Mouse (Mus musculus): ENCODE data around the gene Muc1. TPM values are rescaled to one million over a fixed set of nuclear protein-coding genes. Genes with fewer than 3 reads are reported as not detected.

The Muc1 gene
- polyA plus RNA-seq, 1 experiment from 2014 or later, result 13.2 TPM

DNA sequence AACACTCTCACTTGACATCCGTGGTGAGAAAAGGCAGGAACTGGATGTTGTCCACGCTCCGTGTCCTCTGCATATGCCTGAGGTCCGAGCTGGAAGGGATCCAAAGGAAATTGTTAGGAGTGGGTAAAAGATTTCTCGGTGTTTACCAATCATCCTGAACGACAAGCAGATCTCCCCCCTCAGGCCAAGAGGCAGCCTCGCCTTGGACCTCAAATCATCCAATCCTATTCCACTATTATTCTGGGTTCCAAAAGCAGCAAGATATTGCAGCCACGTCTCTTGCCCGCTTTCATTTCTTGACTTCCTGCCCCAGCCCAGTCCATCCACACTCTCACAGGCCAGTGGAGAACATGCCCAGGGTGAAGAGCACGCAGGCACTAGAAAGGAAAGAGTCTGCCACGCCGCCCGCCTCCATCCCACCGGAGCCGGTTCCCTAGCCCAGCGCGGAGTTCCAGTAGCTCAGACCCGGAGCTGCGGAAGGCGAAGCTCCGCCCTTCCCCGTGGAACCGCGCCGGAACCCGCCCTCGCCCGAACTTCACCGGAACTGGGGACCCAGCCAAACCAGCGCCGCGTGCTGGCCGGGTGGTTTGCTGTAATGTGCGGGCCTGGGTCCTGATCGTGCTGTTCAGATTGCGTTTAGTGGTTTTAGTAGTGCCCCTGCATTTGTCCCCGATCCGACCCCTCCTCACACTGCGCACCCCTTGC, 41.3 kb downstream of the Muc1 start, which contains the start of gene Slc50a1:
Gene Slc50a1, minus strand, starts transcription at position 520 of the 705 bp plus-strand sequence.
- Histone ChIP-seq H3K9me3 (ENCODE audit: control insufficient read depth, low read length) (no peaks in the 10 kb centered on the region), H3K4me2 (ENCODE audit: low read depth, low read length) (peak within 1 kb of the TSS; percentile 79), H3K27ac (ENCODE audit: low read length) (peak within 1 kb of the TSS; percentile 75), H3K4me1 (ENCODE audit: control insufficient read depth, insufficient read depth, low read length) (peaks cover 26% of the 10 kb centered on the region), H3K4me3 (ENCODE audit: low read length) (peak within 1 kb of the TSS; percentile 62), H3K36me3 (ENCODE audit: control insufficient read depth, insufficient read depth, low read length) (no peaks in the 10 kb centered on the region; the same call in 1 of the 2 replicates), H3K27me3 (replicated peaks; ENCODE audit: control insufficient read depth, insufficient read depth, low read length) (no peaks in the 10 kb centered on the region), H3K9ac (ENCODE audit: low read depth, low read length) (peak within 1 kb of the TSS; percentile 84)
- peak; percentile 64 for ATAC-seq
- 1% methylated on average over 39 of the region's 39 CpGs for WGBS

DNA sequence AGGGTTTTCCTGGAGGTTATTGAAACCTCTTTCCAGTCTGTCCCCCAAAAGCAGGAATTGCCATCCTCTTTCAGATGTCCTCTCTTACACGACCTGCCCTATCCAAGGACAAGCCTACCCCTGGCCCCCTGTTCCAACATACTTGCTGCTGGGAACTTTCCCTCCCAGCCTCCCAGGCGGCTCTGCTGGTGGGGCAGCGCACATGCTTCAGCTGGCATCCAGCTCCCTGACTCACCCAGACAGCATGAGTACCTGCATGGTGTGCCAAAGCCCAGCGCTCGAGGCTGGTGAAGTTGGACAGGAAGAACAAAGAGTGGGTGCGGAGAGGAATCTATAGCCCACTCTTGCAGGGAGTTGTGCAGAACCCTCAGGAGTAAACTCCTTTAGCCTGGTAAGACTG, 42.0 kb downstream of the Muc1 start:
- 67% methylated on average over 6 of the region's 6 CpGs for WGBS
- Histone ChIP-seq H3K4me2 (ENCODE audit: low read depth, low read length) (peak overlapping the region; percentile 79), H3K27ac (ENCODE audit: low read length) (peak overlapping the region; percentile 75), H3K9ac (ENCODE audit: low read depth, low read length) (peak overlapping the region; percentile 84), H3K4me3 (ENCODE audit: low read length) (peak overlapping the region; percentile 62), H3K4me1 (ENCODE audit: control insufficient read depth, insufficient read depth, low read length) (peaks cover 26% of the 10 kb centered on the region), H3K9me3 (ENCODE audit: control insufficient read depth, low read length) (no peaks in the 10 kb centered on the region), H3K27me3 (replicated peaks; ENCODE audit: control insufficient read depth, insufficient read depth, low read length) (no peaks in the 10 kb centered on the region), H3K36me3 (ENCODE audit: control insufficient read depth, insufficient read depth, low read length) (no peaks in the 10 kb centered on the region; the same call in 1 of the 2 replicates)
- no peak for ATAC-seq

DNA sequence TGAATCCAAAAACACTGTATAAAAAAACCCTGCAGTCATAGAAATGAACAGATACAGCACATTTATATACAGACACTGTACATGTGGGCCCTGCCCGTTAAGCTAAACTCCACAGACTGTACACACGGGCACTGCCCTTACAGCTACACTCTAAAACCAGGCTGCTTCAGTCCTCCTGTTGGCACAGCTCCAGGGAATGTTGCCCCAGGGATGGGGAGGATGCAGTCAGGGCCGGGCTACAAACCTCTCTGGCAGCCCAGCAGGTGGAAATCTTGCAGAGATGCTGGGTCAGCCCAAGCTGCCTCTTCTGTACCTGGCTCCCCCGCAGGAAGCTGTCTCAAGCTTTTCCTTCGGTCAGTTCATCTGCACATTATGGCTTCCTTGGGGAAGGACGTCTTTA, 42.9 kb downstream of the Muc1 start:
- no peak overlapping the region for H3K4me2 ChIP-seq (ENCODE audit: low read depth, low read length)
- H3K4me3 ChIP-seq (ENCODE audit: low read length), result no peak overlapping the region
- no peaks in the 10 kb centered on the region; the same call in 1 of the 2 replicates for H3K36me3 ChIP-seq (ENCODE audit: control insufficient read depth, insufficient read depth, low read length)
- no peak overlapping the region for H3K9ac ChIP-seq (ENCODE audit: low read depth, low read length)
- peaks cover 30% of the 10 kb centered on the region for H3K4me1 ChIP-seq (ENCODE audit: control insufficient read depth, insufficient read depth, low read length)
- no peak for ATAC-seq
- H3K9me3 ChIP-seq (ENCODE audit: control insufficient read depth, low read length), result no peaks in the 10 kb centered on the region
- H3K27ac ChIP-seq (ENCODE audit: low read length), result no peak overlapping the region
- WGBS, result 65% methylated on average over 6 of the region's 6 CpGs
- no peaks in the 10 kb centered on the region for H3K27me3 ChIP-seq (replicated peaks; ENCODE audit: control insufficient read depth, insufficient read depth, low read length)

DNA sequence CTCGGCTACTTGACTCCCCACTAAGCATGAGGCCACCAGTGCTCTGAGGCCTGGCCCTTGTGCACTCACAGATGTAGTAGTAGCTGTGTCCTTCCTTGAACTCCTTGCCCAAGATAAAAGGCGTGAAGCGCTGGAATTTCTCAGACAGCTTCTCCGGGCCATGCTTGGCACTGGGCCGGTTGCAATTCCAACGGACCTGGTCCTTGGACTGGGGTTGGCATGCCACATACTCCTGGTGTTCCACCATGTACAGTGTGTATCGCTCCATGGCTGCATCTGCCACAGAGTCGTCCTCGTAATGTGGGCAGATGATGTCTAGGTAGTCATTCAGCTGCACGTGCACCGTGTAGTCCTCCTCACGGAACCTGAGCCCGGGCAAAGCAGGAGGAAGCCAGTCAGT, 47.2 kb downstream of the Muc1 start:
- H3K4me1 ChIP-seq (ENCODE audit: control insufficient read depth, insufficient read depth, low read length), result peaks cover 25% of the 10 kb centered on the region
- no peaks in the 10 kb centered on the region for H3K9me3 ChIP-seq (ENCODE audit: control insufficient read depth, low read length)
- 0 out of 2 replicates have a peak overlapping the region, but pooled peaks have one; percentile 75 for H3K4me3 ChIP-seq (ENCODE audit: low read length)
- H3K27me3 ChIP-seq (replicated peaks; ENCODE audit: control insufficient read depth, insufficient read depth, low read length), result no peaks in the 10 kb centered on the region
- H3K36me3 ChIP-seq (ENCODE audit: control insufficient read depth, insufficient read depth, low read length), result no peaks in the 10 kb centered on the region; the same call in 1 of the 2 replicates
- H3K4me2 ChIP-seq (ENCODE audit: low read depth, low read length), result no peak overlapping the region
- ATAC-seq, result no peak
- 90% methylated on average over 13 of the region's 13 CpGs for WGBS
- H3K27ac ChIP-seq (ENCODE audit: low read length), result no peak overlapping the region
- H3K9ac ChIP-seq (ENCODE audit: low read depth, low read length), result no peak overlapping the region

DNA sequence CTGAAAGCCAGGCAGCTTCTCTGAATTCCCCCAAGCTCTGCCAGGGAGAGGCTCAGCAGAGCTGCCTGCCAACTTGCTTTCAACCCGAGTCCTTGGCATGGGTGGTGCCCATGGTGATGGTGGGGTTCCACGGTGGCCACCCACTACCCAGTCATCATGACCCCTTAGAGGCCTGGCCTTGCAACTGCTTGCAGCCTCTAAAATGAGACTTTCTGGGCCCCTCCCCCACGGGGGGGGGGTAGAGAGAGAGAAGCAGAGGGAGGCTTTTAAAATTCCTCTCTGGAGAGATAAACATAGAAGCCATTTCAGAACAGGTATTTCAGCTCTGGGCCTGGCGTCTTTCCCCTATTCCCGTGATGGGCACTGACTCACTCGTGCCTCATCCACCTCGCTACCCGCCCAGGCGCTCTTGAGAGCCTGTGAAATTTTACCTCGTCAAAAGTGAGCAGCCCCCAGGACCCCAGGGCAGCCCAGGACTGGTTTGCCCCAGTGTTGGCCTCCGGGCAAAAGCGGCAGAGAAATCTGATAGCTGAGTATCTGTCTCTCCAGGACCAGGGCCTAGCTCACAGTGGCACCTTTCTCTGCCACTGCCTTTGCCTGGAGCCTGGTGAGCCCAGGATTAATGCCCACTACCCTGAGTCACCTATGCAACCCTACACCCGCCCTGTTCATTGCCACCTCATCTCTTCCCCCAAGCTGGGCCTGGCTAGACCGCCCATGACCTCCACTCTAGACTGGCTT, 48.6 kb downstream of the Muc1 start:
- no peak for ATAC-seq

DNA sequence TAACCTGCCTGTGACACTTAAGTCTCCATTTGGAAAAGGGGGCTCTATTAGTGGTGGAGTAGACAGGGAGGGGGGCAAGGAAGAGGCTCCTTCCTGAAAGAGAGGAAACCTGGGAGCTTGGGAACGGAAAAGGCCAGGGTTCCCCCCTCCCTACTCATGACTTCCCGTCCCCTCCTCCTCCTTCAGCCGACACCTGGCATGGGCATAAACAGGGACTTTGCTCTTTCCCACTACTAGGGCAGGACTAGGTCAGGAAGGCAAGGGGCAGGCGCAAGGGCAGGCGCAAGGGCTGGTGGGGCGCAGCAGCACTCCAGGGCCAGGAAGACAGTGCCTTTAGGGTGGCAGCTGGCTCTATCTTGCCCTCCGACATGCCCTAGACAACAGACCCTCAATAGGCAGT, 49.2 kb downstream of the Muc1 start:
- WGBS, result 47% methylated on average over 7 of the region's 7 CpGs
- ATAC-seq, result peak; percentile 63
- Histone ChIP-seq H3K9me3 (ENCODE audit: control insufficient read depth, low read length) (no peaks in the 10 kb centered on the region), H3K36me3 (ENCODE audit: control insufficient read depth, insufficient read depth, low read length) (no peaks in the 10 kb centered on the region), H3K9ac (ENCODE audit: low read depth, low read length) (peak overlapping the region; percentile 87), H3K4me3 (ENCODE audit: low read length) (peak overlapping the region; percentile 75), H3K4me1 (ENCODE audit: control insufficient read depth, insufficient read depth, low read length) (peaks cover 35% of the 10 kb centered on the region), H3K4me2 (ENCODE audit: low read depth, low read length) (peak overlapping the region; percentile 82), H3K27ac (ENCODE audit: low read length) (peak overlapping the region; percentile 98), H3K27me3 (replicated peaks; ENCODE audit: control insufficient read depth, insufficient read depth, low read length) (no peaks in the 10 kb centered on the region)

More for the DNA sequence above, 48.6 kb downstream of the Muc1 start:
- peaks cover 35% of the 10 kb centered on the region for H3K4me1 ChIP-seq (ENCODE audit: control insufficient read depth, insufficient read depth, low read length)
- no peaks in the 10 kb centered on the region; the same call in 1 of the 2 replicates for H3K36me3 ChIP-seq (ENCODE audit: control insufficient read depth, insufficient read depth, low read length)
- no peaks in the 10 kb centered on the region for H3K27me3 ChIP-seq (replicated peaks; ENCODE audit: control insufficient read depth, insufficient read depth, low read length)
- H3K27ac ChIP-seq (ENCODE audit: low read length), result peak overlapping the region; percentile 98
- peak overlapping the region; percentile 75 for H3K4me3 ChIP-seq (ENCODE audit: low read length)
- H3K9me3 ChIP-seq (ENCODE audit: control insufficient read depth, low read length), result no peaks in the 10 kb centered on the region
- WGBS, result 25% methylated on average over 14 of the region's 14 CpGs
- H3K9ac ChIP-seq (ENCODE audit: low read depth, low read length), result peak overlapping the region; percentile 87
- H3K4me2 ChIP-seq (ENCODE audit: low read depth, low read length), result peak overlapping the region; percentile 82

DNA sequence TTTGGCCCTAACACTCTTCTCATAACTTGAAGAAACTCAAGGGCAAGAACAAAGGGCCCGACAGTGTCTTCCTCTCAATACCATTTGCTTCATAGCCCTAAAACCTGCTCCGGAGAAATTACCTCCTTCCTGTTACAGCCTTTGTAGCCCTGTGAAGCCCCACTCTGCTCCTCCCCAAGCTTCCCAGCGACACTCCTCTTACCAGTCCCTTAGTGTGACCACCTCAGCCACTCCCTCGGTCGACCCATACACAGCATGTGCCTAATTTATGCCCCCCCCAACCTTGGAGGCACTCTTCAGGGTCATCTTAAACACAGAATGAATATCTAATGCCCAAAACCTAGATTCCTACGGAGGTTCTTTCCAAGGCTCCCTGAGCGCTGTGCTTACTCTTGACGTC, 49.8 kb downstream of the Muc1 start:
- Histone ChIP-seq H3K27me3 (replicated peaks; ENCODE audit: control insufficient read depth, insufficient read depth, low read length) (no peaks in the 10 kb centered on the region), H3K4me3 (ENCODE audit: low read length) (peak overlapping the region; percentile 75), H3K4me2 (ENCODE audit: low read depth, low read length) (peak overlapping the region; percentile 82), H3K9me3 (ENCODE audit: control insufficient read depth, low read length) (no peaks in the 10 kb centered on the region), H3K4me1 (ENCODE audit: control insufficient read depth, insufficient read depth, low read length) (peaks cover 35% of the 10 kb centered on the region), H3K36me3 (ENCODE audit: control insufficient read depth, insufficient read depth, low read length) (no peaks in the 10 kb centered on the region), H3K9ac (ENCODE audit: low read depth, low read length) (peak overlapping the region; percentile 87), H3K27ac (ENCODE audit: low read length) (peak overlapping the region; percentile 98)
- WGBS, result 12% methylated on average over 8 of the region's 8 CpGs
- no peak for ATAC-seq

DNA sequence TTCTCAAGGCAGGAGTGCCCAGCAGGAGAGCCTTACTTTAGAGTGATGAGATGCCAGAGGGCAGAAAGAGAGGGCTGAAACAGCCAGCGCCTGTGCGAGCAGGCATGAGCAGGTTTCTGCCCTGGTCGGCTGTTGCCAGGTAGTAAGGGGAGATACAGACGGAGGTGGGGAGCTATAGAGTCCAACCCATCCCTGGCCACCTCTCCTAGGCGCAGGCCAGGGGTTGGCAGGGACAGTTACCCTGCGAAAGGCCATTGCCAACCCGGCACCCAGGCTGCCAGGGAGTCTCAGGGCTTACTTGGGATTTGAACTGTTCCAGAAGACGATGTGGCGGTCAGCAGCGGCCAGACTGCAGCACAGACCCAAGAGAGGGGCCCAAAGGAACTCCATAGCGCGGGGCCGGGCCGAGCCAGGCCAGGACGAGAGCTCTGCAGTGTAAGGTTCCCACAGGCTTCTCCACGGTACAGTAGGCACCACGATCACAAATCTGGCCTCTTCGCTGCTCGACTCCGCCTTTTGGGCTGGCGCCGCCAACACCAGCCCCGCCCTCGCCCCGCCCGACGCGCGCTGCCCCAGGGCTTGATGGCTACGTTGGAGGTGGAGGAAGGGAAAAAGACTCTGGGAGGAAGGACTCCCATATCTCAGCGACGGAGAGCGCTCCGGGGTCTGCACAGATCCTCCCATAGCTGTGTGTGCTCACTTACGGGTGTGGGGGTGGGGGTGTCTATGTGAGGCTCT, 50.5 kb downstream of the Muc1 start:
- H3K4me3 ChIP-seq (ENCODE audit: low read length), result peak overlapping the region; percentile 75
- ATAC-seq, result peak; percentile 65
- H3K9ac ChIP-seq (ENCODE audit: low read depth, low read length), result peak overlapping the region; percentile 87
- H3K27ac ChIP-seq (ENCODE audit: low read length), result peak overlapping the region; percentile 98
- whole genome bisulfite sequencing, result 1% methylated on average over 35 of the region's 35 CpGs
- H3K27me3 ChIP-seq (replicated peaks; ENCODE audit: control insufficient read depth, insufficient read depth, low read length), result no peaks in the 10 kb centered on the region
- peak overlapping the region; percentile 82 for H3K4me2 ChIP-seq (ENCODE audit: low read depth, low read length)
- H3K9me3 ChIP-seq (ENCODE audit: control insufficient read depth, low read length), result no peaks in the 10 kb centered on the region
- no peaks in the 10 kb centered on the region for H3K36me3 ChIP-seq (ENCODE audit: control insufficient read depth, insufficient read depth, low read length)
- peaks cover 35% of the 10 kb centered on the region for H3K4me1 ChIP-seq (ENCODE audit: control insufficient read depth, insufficient read depth, low read length)
